Mouse (Mus musculus) heart, embryonic 14.5 days (tissue): ENCODE measurements around the gene Cc2d2a. TPM values are rescaled to one million over a fixed set of nuclear protein-coding genes. Genes with fewer than 3 reads are reported as not detected.

Source experiments
- polyA plus RNA-seq: library from polyadenylated mRNA; unstranded; fragments of >200 nt; fragmentation: Nextera tagmentation; extraction: Ambion mirVana; gene quantifications from 2 replicates; pipeline ENCODE4 v1.2.1, GENCODE M21; 2014

Cc2d2a gene
- polyA plus RNA-seq, 1 experiment from 2014 or later = 10.0 TPM

Other genes with a start within 250 kb of the Cc2d2a start
- gene C1qtnf7, start 146.8 kb upstream of the Cc2d2a start, polyA plus RNA-seq = 6.0 and 7.0 TPM in 2 replicates
- 1.4 and 1.8 TPM in 2 replicates for gene Bst1, start 156.5 kb downstream of the Cc2d2a start, polyA plus RNA-seq
- gene Fbxl5, start 159.3 kb downstream of the Cc2d2a start, polyA plus RNA-seq = 53.8 and 54.1 TPM in 2 replicates
- gene Cd38, start 206.2 kb downstream of the Cc2d2a start, polyA plus RNA-seq = 23.4 and 25.3 TPM in 2 replicates